ENCODE assay signal across 11 mouse cellular contexts in the genomic region with DNA sequence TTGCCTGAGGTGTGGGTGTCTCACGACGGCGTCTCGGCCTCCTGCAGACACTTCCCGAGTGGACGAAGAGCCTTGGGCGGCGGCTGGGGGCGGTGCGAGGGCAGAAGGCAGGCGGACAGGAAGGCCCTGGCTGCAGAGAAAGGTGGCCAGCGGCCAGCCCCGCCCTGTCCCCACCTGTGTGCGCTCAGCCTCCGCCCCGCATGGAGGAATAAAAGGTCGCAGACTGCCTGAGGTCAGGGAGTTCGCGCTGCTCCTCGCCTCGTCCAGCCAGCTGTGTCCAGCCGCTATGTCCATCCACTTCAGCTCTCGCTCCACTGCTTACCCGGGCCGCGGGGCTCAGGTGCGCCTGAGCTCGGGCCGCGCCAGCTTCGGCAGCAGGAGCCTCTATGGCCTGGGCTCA. TPM values are rescaled to one million over a fixed set of nuclear protein-coding genes. Genes with fewer than 3 reads are reported as not detected.
DNase-seq lines count a peak whose midpoint lies in the region; ATAC-seq and TF ChIP-seq lines count a peak whose summit lies in the region.
"Had no signal": no experiment of that assay in that cellular context is flagged by ENCODE, and none has a peak within 500 bp of the region (broad histone marks: within the 10 kb centered on the region; RNA-seq: fewer than 3 reads in every experiment).

No protein-coding gene starts in this region.

- H3K4me2 ChIP-seq in limb, embryonic 15.5 days, result peak overlapping the region; percentile 20; the same call in 1 of the 2 replicates
- no peak overlapping the region for H3K4me2 ChIP-seq in midbrain, embryonic 11.5 days

- no peak overlapping the region for H3K27ac ChIP-seq in testis, adult 2 months (ENCODE audit: control insufficient read depth, insufficient read depth, low read depth, low read length)
- no peak overlapping the region for H3K27ac ChIP-seq in limb, embryonic 15.5 days
- no peak overlapping the region for H3K27ac ChIP-seq in midbrain, embryonic 11.5 days (ENCODE audit: low read depth, low read length)

- WGBS in limb, embryonic 15.5 days, result 30% methylated on average over 26 of the region's 31 CpGs
- 17% methylated on average over 31 of the region's 31 CpGs for WGBS in midbrain, embryonic 11.5 days

- H3K27me3 ChIP-seq in testis, adult 2 months (ENCODE audit: control insufficient read depth, insufficient read depth, low read length), result no peaks in the 10 kb centered on the region
- H3K27me3 ChIP-seq in limb, embryonic 15.5 days, result peaks cover 30% of the 10 kb centered on the region
- H3K27me3 ChIP-seq in midbrain, embryonic 11.5 days (ENCODE audit: control insufficient read depth, insufficient read depth, low read length), result peaks cover 10% of the 10 kb centered on the region

- DNase-seq in testis, postnatal 10 days (ENCODE audit: low spot score), result no peak
- peak; percentile 67 to 81 for DNase-seq in kidney, adult 8-10 months
- peak; percentile 87 for DNase-seq in urinary bladder, postnatal 14 days (ENCODE audit: low spot score)
- no peak for DNase-seq in midbrain, embryonic 11.5 days (ENCODE audit: low spot score, missing footprints)
- no peak for DNase-seq in embryo, embryonic 10 days (ENCODE audit: low spot score)
- DNase-seq: gastrocnemius, postnatal 25 days had no signal

- ATAC-seq in limb, embryonic 15.5 days (ENCODE audit: insufficient number of reproducible peaks, low FRiP score, low TSS enrichment, low read depth), result no peak
- ATAC-seq in midbrain, embryonic 11.5 days (ENCODE audit: low FRiP score), result no peak
- ATAC-seq in erythroblast, adult 5-6 weeks (replicated peaks; ENCODE audit: low FRiP score, poor library complexity, severe bottlenecking), result no peak

- peak overlapping the region; percentile 8; the same call in 1 of the 2 replicates for H3K4me3 ChIP-seq in testis, adult 2 months (ENCODE audit: control insufficient read depth, low read depth, low read length)
- H3K4me3 ChIP-seq in limb, embryonic 15.5 days, result 0 out of 2 replicates have a peak overlapping the region, but pooled peaks have one; percentile 6
- H3K4me3 ChIP-seq in midbrain, embryonic 11.5 days (ENCODE audit: low read depth, low read length), result no peak overlapping the region
- H3K4me3 ChIP-seq: myocyte had no signal

- H3K9me3 ChIP-seq in limb, embryonic 15.5 days, result no peaks in the 10 kb centered on the region
- H3K9me3 ChIP-seq in midbrain, embryonic 11.5 days (ENCODE audit: control insufficient read depth, low read length), result no peaks in the 10 kb centered on the region

- TF ChIP-seq CTCF in testis, adult 2 months (IDR thresholded peaks at IDR 0.05; ENCODE audit: control insufficient read depth, insufficient read depth, insufficient replicate concordance, low read depth, low read length), result no peak

- H3K4me1 ChIP-seq in testis, adult 2 months (ENCODE audit: control insufficient read depth, insufficient read depth, low read length), result peaks cover 8% of the 10 kb centered on the region
- peaks cover 24% of the 10 kb centered on the region for H3K4me1 ChIP-seq in limb, embryonic 15.5 days
- no peaks in the 10 kb centered on the region for H3K4me1 ChIP-seq in midbrain, embryonic 11.5 days (ENCODE audit: control insufficient read depth, insufficient read depth, low read length)

- no peak overlapping the region for H3K9ac ChIP-seq in limb, embryonic 15.5 days
- no peak overlapping the region for H3K9ac ChIP-seq in midbrain, embryonic 11.5 days (ENCODE audit: low read length)

- TF ChIP-seq POLR2A in testis, adult 2 months (IDR thresholded peaks at IDR 0.05; ENCODE audit: control insufficient read depth, low read depth, low read length), result no peak

- H3K36me3 ChIP-seq in testis, adult 2 months (ENCODE audit: control insufficient read depth, insufficient read depth, low read length), result no peaks in the 10 kb centered on the region
- H3K36me3 ChIP-seq in limb, embryonic 15.5 days, result no peaks in the 10 kb centered on the region
- H3K36me3 ChIP-seq in midbrain, embryonic 11.5 days (ENCODE audit: control insufficient read depth, insufficient read depth, low read length), result no peaks in the 10 kb centered on the region

RNA-seq across cellular contexts. Expression of gene Krt7, which starts 1.3 kb away (rescaled TPM):
- 0.33 and 0.72 TPM in 2 replicates for polyA plus RNA-seq in testis, adult 2 months (2012; rRNA removed)
- 162 and 164 TPM in 2 replicates for polyA plus RNA-seq in limb, embryonic 15.5 days (2015; fragmentation: Nextera tagmentation; extraction: Ambion mirVana)
- polyA plus RNA-seq in midbrain, embryonic 11.5 days (2014; fragmentation: Nextera tagmentation; extraction: Ambion mirVana), result 4.2 and 7.2 TPM in 2 replicates
- not detected in 2 replicates for total RNA-seq in erythroblast, adult 5-6 weeks (2015; ENCODE audit: low replicate concordance)
- 1.2 and 5.6 TPM in 2 replicates for total RNA-seq in erythroblast, adult 5-6 weeks (2017; ENCODE audit: low replicate concordance)
- total RNA-seq: gastrocnemius, postnatal 25 days had no signal

RNA-seq across cellular contexts. Expression of gene Krt87, which starts 26.4 kb away (rescaled TPM):
- polyA plus RNA-seq in testis, adult 2 months (2012; rRNA removed), result not detected in 2 replicates
- polyA plus RNA-seq in limb, embryonic 15.5 days (2015; fragmentation: Nextera tagmentation; extraction: Ambion mirVana), result 3.0 and 3.6 TPM in 2 replicates
- polyA plus RNA-seq in midbrain, embryonic 11.5 days (2014; fragmentation: Nextera tagmentation; extraction: Ambion mirVana), result 0.07 and 0.16 TPM in 2 replicates
- total RNA-seq in erythroblast, adult 5-6 weeks (2015; ENCODE audit: low replicate concordance), result not detected in 2 replicates
- not detected in 2 replicates for total RNA-seq in erythroblast, adult 5-6 weeks (2017; ENCODE audit: low replicate concordance)
- total RNA-seq: gastrocnemius, postnatal 25 days; left cerebral cortex, postnatal 25 days had no signal
- polyA plus RNA-seq: myocyte had no signal

RNA-seq across cellular contexts. Expression of gene Krt88, which starts 35.4 kb away (rescaled TPM):
- 189 and 195 TPM in 2 replicates for polyA plus RNA-seq in testis, adult 2 months (2012; rRNA removed)
- not detected in 2 replicates for polyA plus RNA-seq in limb, embryonic 15.5 days (2015; fragmentation: Nextera tagmentation; extraction: Ambion mirVana)
- polyA plus RNA-seq in midbrain, embryonic 11.5 days (2014; fragmentation: Nextera tagmentation; extraction: Ambion mirVana), result not detected in 2 replicates
- not detected in 2 replicates for total RNA-seq in erythroblast, adult 5-6 weeks (2015; ENCODE audit: low replicate concordance)
- total RNA-seq in erythroblast, adult 5-6 weeks (2017; ENCODE audit: low replicate concordance), result not detected in 2 replicates
- total RNA-seq: gastrocnemius, postnatal 25 days; left cerebral cortex, postnatal 25 days had no signal
- polyA plus RNA-seq: myocyte had no signal

RNA-seq across cellular contexts. Expression of gene Krt80, which starts 42.2 kb away (rescaled TPM):
- 0.32 and 0.42 TPM in 2 replicates for polyA plus RNA-seq in testis, adult 2 months (2012; rRNA removed)
- 22.6 and 25.3 TPM in 2 replicates for polyA plus RNA-seq in limb, embryonic 15.5 days (2015; fragmentation: Nextera tagmentation; extraction: Ambion mirVana)
- polyA plus RNA-seq in midbrain, embryonic 11.5 days (2014; fragmentation: Nextera tagmentation; extraction: Ambion mirVana), result not detected in 2 replicates
- 9.4 and 9.6 TPM in 2 replicates for total RNA-seq in erythroblast, adult 5-6 weeks (2015; ENCODE audit: low replicate concordance)
- total RNA-seq in erythroblast, adult 5-6 weeks (2017; ENCODE audit: low replicate concordance), result 2.4 TPM in 2 replicates

RNA-seq across cellular contexts. Expression of gene Krt81, which starts 51.4 kb away (rescaled TPM):
- polyA plus RNA-seq in testis, adult 2 months (2012; rRNA removed), result not detected in 2 replicates
- polyA plus RNA-seq in limb, embryonic 15.5 days (2015; fragmentation: Nextera tagmentation; extraction: Ambion mirVana), result 0.35 and 1.3 TPM in 2 replicates
- polyA plus RNA-seq in midbrain, embryonic 11.5 days (2014; fragmentation: Nextera tagmentation; extraction: Ambion mirVana), result not detected in 2 replicates
- total RNA-seq in erythroblast, adult 5-6 weeks (2015; ENCODE audit: low replicate concordance), result not detected in 2 replicates
- not detected in 2 replicates for total RNA-seq in erythroblast, adult 5-6 weeks (2017; ENCODE audit: low replicate concordance)
- total RNA-seq: gastrocnemius, postnatal 25 days; left cerebral cortex, postnatal 25 days had no signal
- polyA plus RNA-seq: myocyte had no signal

Comparison
In these comparisons a context has a peak if more than half of its experiments do, and no peak if none do; other contexts are left out.
1. DNase-seq: peak in kidney, adult 8-10 months (2 of 2) and urinary bladder, postnatal 14 days (single experiment); none in testis, postnatal 10 days (single experiment), midbrain, embryonic 11.5 days (single experiment) and embryo, embryonic 10 days (single experiment).
2. RNA of gene Krt7, which starts 1.3 kb away (polyA plus RNA-seq): 162 to 164 TPM in limb, embryonic 15.5 days; 4.2 to 7.2 TPM in midbrain, embryonic 11.5 days and 0.33 to 0.72 TPM in testis, adult 2 months; every median in the first group is over 10 times any median in the second.
3. RNA of gene Krt88, which starts 35.4 kb away (polyA plus RNA-seq): 189 to 195 TPM in testis, adult 2 months; not detected in limb, embryonic 15.5 days and not detected in midbrain, embryonic 11.5 days; every median in the first group is over 100 times any median in the second.